Mouse (Mus musculus) liver, embryonic 11.5 days (tissue): ENCODE measurements around the gene Alg12. TPM values are rescaled to one million over a fixed set of nuclear protein-coding genes. Genes with fewer than 3 reads are reported as not detected.
"Not testable (repeated sequence)": the region's sequence is repeated elsewhere in the genome, so short reads cannot be mapped to it uniquely, and the experiment has no call there.

Experiments used
- ATAC-seq: fragments of 200-750 bp; cut with Nextera tagmentation; replicated peaks from 2 replicates; pipeline ENCODE4 v1.8.0; 2017; ENCODE audit warnings: moderate number of reproducible peaks, mild to moderate bottlenecking, moderate TSS enrichment, moderate library complexity; ENCODE audit not compliant: low FRiP score
- DNase-seq: peaks from one replicate; pipeline ENCODE4 v3.0.0-alpha.2; 2017; ENCODE audit warnings: low spot score
- H3K27ac ChIP-seq: fragments of 300-500 bp; sonication (generic); 2 replicates; pipeline ENCODE4 v1.5.1; 2014; ENCODE audit warnings: mild to moderate bottlenecking, low read depth, low read length, control low read depth
- H3K27me3 ChIP-seq: fragments of 300-500 bp; sonication (generic); replicated peaks from 2 replicates; pipeline ENCODE4 v1.6.1; 2014; ENCODE audit warnings: low read length, mixed read lengths; ENCODE audit not compliant: control insufficient read depth, insufficient read depth
- H3K36me3 ChIP-seq: fragments of 300-500 bp; sonication (generic); 2 replicates; pipeline ENCODE4 v1.6.1; 2014; ENCODE audit warnings: mild to moderate bottlenecking, low read length, moderate library complexity, mixed read lengths; ENCODE audit not compliant: control insufficient read depth, insufficient read depth
- H3K4me1 ChIP-seq: fragments of 300-500 bp; sonication (generic); replicated peaks from 2 replicates; pipeline ENCODE4 v1.6.1; 2014; ENCODE audit warnings: low read length, mixed read lengths; ENCODE audit not compliant: control insufficient read depth, insufficient read depth
- H3K4me2 ChIP-seq: fragments of 300-500 bp; sonication (generic); 2 replicates; pipeline ENCODE4 v1.6.1; 2014; ENCODE audit warnings: mild to moderate bottlenecking, control low read depth, moderate library complexity
- H3K4me3 ChIP-seq: fragments of 300-500 bp; sonication (generic); 2 replicates; pipeline ENCODE4 v1.5.1; 2014; ENCODE audit warnings: low read depth, low read length, control low read depth
- H3K9ac ChIP-seq: fragments of 300-500 bp; sonication (generic); 2 replicates; pipeline ENCODE4 v1.6.1; 2014; ENCODE audit warnings: low read depth, low read length, control low read depth
- H3K9me3 ChIP-seq: fragments of 300-500 bp; sonication (generic); 2 replicates; pipeline ENCODE4 v1.6.1; 2016; ENCODE audit warnings: low read length, inconsistent platforms, mixed read lengths; ENCODE audit not compliant: control insufficient read depth
- WGBS: fragments of 180-500 bp; shearing (Covaris S2); extraction: QIAGEN DNeasy Blood & Tissue Kit; methylation state at CpG from one replicate; pipeline ENCODE4 v1.1.7; 2014; 5-methylcytosine and 5-hydroxymethylcytosine counted together
- polyA plus RNA-seq: library from polyadenylated mRNA; unstranded; fragments of >200 nt; fragmentation: Nextera tagmentation; extraction: Ambion mirVana; gene quantifications from 2 replicates; pipeline ENCODE4 v1.2.1, GENCODE M21; 2014

Alg12 gene
- polyA plus RNA-seq, 1 experiment from 2014 or later = 13.9 TPM

DNA sequence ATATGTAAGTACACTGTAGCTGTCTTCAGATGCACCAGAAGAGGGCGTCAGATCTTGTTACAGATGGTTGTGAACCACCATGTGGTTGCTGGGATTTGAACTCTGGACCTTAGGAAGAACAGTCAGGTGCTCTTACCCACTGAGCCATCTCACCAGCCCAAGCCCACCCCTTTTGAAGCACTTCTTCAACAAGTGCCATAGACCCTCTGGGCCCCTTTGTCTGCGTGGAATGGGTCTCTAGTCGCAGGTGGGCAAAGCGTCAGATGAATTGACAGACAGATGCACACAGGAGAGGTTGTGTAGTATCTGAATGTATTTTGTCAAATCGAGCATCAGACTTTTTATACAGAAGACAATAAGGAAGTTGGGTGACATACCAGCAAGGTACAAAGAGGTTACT, 24.4 kb downstream of the Alg12 start:
- not testable (repeated sequence) for H3K36me3 ChIP-seq, H3K4me3 ChIP-seq, DNase-seq, ATAC-seq, H3K27ac ChIP-seq, H3K27me3 ChIP-seq, H3K4me2 ChIP-seq, H3K9ac ChIP-seq, H3K9me3 ChIP-seq, H3K4me1 ChIP-seq
- WGBS = 92% methylated on average over 4 of the region's 5 CpGs

DNA sequence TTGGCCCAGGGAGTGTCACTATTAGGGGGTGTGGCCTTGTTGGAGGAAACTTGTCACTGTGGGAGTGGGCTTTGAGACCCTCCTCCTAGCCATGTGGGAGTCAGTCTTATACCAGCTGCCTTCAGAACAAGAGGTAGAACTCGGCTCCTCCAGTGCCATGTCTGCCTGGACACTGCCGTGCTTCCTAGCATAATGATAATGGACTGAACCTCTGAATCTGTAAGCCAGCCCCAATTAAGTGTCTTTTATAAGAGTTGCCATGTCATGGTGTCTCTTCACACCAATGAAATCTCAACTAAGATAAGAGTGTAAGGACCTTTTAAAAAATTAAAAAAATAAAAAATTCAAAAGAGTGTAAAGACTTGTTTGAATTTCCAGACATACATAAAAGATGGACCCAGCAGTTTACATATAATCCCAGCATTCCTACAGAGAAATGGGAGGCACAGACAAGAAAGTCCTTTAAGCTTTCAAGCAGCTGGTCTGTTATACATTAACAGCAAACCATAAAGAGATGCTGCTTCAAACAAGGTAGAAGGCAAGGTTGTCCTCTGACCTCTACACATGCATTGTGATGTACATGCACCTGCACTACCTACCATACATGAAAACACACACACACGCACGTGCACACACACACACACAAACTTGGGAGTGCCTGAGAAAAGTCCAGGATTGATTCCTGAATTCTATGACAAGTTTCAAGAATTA, 26.8 kb downstream of the Alg12 start:
- H3K36me3 ChIP-seq = no peaks in the 10 kb centered on the region; the same call in 1 of the 2 replicates
- no peaks in the 10 kb centered on the region; the same call in 1 of the 2 replicates for H3K9me3 ChIP-seq
- H3K27me3 ChIP-seq = no peaks in the 10 kb centered on the region
- no peak overlapping the region for H3K27ac ChIP-seq
- H3K4me1 ChIP-seq = no peaks in the 10 kb centered on the region
- no peak overlapping the region for H3K4me2 ChIP-seq
- whole genome bisulfite sequencing = 72% methylated on average over 4 of the region's 4 CpGs
- no peak overlapping the region for H3K4me3 ChIP-seq
- no peak overlapping the region for H3K9ac ChIP-seq
- DNase-seq (no peak), ATAC-seq (no peak)

DNA sequence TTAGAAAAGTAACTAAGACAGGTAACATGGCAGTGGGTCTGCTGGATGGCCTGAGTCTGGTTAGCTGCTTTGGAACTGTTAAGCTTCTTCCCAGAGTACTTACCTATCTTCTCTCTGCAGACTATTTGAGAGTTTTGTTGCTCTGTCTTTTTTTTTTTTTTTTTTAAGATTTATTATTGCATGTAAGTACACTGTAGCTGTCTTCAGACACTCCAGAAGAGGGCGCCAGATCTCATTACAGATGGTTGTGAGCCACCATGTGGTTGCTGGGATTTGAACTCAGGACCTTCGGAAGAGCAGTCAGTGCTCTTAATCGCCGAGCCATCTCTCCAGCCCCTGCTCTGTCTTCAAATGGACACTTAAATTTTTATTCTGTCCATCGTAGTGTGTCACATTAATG, 44.5 kb downstream of the Alg12 start:
- not testable (repeated sequence) for H3K27me3 ChIP-seq, DNase-seq, H3K27ac ChIP-seq, H3K9me3 ChIP-seq, H3K9ac ChIP-seq, ATAC-seq, H3K4me3 ChIP-seq, H3K4me1 ChIP-seq, H3K4me2 ChIP-seq
- peaks cover 18% of the 10 kb centered on the region for H3K36me3 ChIP-seq
- 85% methylated on average over 5 of the region's 5 CpGs for WGBS

DNA sequence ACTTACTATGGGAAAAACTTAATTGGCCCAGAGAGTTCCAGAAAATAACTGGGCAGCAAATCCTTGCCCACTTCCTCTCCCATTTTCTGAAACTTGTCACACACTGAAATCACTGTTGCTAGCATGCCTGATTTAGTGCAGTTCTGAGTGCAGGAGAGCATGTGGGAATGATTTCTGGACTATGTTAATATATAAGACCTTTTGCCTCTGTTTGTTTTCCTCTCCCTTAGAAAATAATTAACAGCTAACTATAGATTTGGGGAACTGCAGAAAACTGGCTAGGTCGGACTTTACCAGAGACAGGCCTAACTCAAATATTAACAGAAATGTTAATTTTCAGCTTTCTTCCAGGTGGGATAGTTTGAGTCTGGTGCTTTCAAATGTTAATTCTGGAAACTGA, 50.6 kb downstream of the Alg12 start:
- Histone ChIP-seq H3K4me2 (no peak overlapping the region), H3K4me1 (no peaks in the 10 kb centered on the region), H3K27ac (no peak overlapping the region), H3K4me3 (no peak overlapping the region), H3K9me3 (no peaks in the 10 kb centered on the region), H3K36me3 (peaks cover 17% of the 10 kb centered on the region), H3K27me3 (no peaks in the 10 kb centered on the region), H3K9ac (no peak overlapping the region)
- ATAC-seq = no peak
- WGBS = 68% methylated on average over 1 of the region's 1 CpGs
- DNase-seq = no peak

DNA sequence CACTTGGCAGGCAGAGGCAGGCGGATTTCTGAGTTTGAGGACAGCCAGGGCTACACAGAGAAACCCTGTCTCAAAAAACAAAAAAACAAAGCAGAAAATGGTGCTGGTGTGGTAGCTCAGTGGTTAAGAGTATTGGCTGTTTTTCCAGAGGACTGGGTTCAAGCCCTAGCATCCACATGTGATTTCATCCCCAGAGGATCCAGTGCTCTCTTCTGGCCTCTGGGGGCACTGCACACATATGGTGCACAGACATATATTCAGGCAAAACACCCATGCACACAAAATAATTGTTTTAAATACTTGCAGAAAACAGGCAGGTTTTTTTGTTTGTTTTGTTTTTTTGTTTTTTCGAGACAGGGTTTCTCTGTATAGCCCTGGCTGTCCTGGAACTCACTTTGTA, 53.0 kb downstream of the Alg12 start:
- not testable (repeated sequence) for H3K9me3 ChIP-seq, ATAC-seq, H3K4me3 ChIP-seq, H3K27me3 ChIP-seq, H3K9ac ChIP-seq, H3K4me1 ChIP-seq, H3K4me2 ChIP-seq, DNase-seq, H3K27ac ChIP-seq
- 91% methylated on average over 2 of the region's 2 CpGs for WGBS
- H3K36me3 ChIP-seq = peaks cover 17% of the 10 kb centered on the region

DNA sequence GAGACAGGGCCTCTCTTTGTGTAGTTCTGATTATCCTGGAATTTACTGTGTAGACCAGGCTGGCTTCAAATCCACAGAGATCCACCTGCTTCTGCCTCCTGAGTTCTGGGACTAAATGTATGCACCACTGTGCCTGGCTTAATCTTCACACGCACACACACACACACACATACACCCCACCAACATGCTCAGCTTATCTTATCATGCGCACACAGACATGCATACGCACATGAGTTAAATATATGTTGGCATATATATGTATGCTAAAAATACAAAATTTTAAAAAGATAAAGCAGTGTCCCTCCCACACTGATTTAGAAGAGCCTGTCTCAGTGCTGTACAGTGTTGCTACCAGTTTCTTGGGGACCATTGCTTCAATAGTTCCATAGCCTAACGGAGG, 57.6 kb downstream of the Alg12 start:
- WGBS = 71% methylated on average over 4 of the region's 4 CpGs
- Histone ChIP-seq H3K9me3 (no peaks in the 10 kb centered on the region), H3K4me3 (no peak overlapping the region), H3K4me2 (no peak overlapping the region), H3K36me3 (peaks cover 24% of the 10 kb centered on the region), H3K27me3 (no peaks in the 10 kb centered on the region), H3K4me1 (peaks cover 13% of the 10 kb centered on the region; the same call in 1 of the 2 replicates), H3K9ac (no peak overlapping the region), H3K27ac (no peak overlapping the region)
- no peak for DNase-seq
- ATAC-seq = peak; percentile 92

DNA sequence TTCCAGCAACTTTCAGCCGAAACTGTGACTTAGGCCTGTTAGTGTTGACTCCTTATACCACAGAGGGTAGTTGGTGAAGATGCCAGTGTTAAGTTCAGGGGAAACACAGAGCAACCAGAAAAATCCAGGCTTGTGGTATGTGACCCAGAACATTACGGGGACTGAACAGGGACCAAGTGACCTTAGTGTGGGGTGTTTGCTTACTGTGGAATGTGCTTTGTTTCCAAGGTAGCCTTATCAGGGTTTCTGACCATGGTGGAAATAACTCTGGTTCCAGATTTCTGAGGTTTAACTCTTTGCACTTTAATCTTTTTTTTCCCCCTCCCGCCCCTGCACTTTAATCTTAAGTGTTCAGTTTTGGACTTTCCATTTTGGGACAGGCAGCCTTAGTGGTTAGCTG, 61.1 kb downstream of the Alg12 start:
- ATAC-seq = no peak

DNA sequence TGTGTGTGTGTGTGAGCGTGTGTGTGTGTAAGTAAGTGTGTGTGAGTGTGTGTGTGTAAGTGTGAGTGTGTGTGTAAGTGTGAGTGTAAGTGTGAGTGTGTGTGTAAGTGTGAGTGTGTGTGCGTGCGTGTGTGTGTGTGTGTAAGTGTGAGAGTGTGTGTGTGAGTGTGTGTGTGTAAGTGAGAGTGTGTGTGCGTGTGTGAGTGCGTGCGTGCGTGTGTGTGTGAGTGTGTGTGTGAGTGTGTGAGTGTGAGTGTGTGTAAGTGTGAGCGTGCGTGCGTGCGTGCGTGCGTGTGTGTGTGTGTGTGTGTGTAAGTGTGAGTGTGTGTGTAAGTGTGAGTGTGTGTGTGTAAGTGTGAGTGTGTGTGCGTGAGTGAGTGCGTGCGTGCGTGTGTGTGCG, 63.4 kb downstream of the Alg12 start:
- H3K4me3 ChIP-seq = no peak overlapping the region
- DNase-seq (no peak), ATAC-seq (no peak)
- no peak overlapping the region for H3K4me2 ChIP-seq
- H3K4me1 ChIP-seq = peaks cover 16% of the 10 kb centered on the region
- no peaks in the 10 kb centered on the region for H3K9me3 ChIP-seq
- H3K27ac ChIP-seq = no peak overlapping the region
- no peaks in the 10 kb centered on the region for H3K27me3 ChIP-seq
- H3K36me3 ChIP-seq = peaks cover 21% of the 10 kb centered on the region
- H3K9ac ChIP-seq = no peak overlapping the region
- WGBS = 93% methylated on average over 18 of the region's 18 CpGs

More for the DNA sequence above, 61.1 kb downstream of the Alg12 start:
- 71% methylated on average over 3 of the region's 3 CpGs for WGBS
- H3K4me1 ChIP-seq = peaks cover 18% of the 10 kb centered on the region
- no peak overlapping the region for H3K4me3 ChIP-seq
- no peaks in the 10 kb centered on the region for H3K9me3 ChIP-seq
- peaks cover 25% of the 10 kb centered on the region for H3K36me3 ChIP-seq
- no peak for DNase-seq
- H3K4me2 ChIP-seq = no peak overlapping the region
- H3K27ac ChIP-seq = peak overlapping the region; percentile 23; the same call in 1 of the 2 replicates
- no peak overlapping the region for H3K9ac ChIP-seq
- no peaks in the 10 kb centered on the region for H3K27me3 ChIP-seq
